Mouse (Mus musculus) megakaryocyte-erythroid progenitor cell, adult 5-6 weeks (primary cell): ENCODE results near the gene 4930595M18Rik. TPM values are rescaled to one million over a fixed set of nuclear protein-coding genes. Genes with fewer than 3 reads are reported as not detected.

Experiments
- ATAC-seq: replicated peaks from 2 replicates; pipeline ENCODE4 v1.8.0; 2016; ENCODE audit warnings: mild to moderate bottlenecking, inconsistent platforms; ENCODE audit not compliant: severe bottlenecking, poor library complexity, low FRiP score, low TSS enrichment
- total RNA-seq, 2 experiments: library from RNA; stranded (forward) in 1 of 2; stranded (reverse) in 1 of 2; fragments of 200-1000, 215-1000 nt in 1 of 2; fragments of >200 nt in 1 of 2; fragmentation: Nextera tagmentation in 1 of 2; gene quantifications; 2 replicates each; pipeline ENCODE4 v1.2.3; 2014 to 2017

4930595M18Rik gene
- total RNA-seq (2014; fragmentation: Nextera tagmentation) = not detected in 2 replicates
- not detected in 2 replicates for total RNA-seq (2017)

DNA sequence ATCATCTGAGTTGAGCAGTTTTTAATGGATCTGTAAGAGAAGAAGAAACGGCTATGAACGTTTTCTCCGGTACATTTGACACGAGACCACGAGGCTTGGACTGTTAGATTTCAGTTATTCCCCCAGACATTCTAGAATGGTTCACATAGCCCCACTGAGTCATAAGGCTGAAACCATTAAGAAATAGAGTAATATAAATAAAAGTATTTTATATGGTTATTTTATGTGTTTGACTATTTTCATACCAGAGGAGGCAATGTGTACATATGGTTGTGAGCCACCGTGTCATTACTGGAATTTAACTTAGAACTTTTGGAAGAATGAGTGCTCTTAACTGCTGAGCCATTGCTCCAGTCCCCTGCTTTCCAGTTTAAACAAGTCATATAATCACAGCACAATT lies at the start of gene 4930595M18Rik:
TSS of gene 4930595M18Rik (minus strand) at position 101 of the 400 bp plus-strand sequence.
- no peak for ATAC-seq

DNA sequence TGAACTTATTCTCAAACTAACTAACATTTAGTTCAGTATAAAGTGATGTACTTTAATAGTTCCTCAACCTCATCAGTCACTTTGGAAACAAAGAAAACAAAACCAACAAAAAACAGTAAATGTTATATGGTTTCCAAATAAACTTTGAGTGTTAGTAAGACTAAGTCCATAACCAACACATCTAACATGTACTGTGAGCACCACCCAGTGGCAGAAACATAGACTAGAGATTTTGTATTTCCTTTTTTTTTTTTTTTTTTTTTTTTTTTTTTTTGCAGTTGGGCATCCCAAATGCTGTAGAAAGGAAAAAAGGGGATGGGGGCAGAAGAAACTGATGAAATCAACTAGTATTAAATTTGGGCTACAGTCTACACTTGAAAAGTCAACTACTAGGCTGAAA lies 14.6 kb upstream of the 4930595M18Rik start:
- ATAC-seq = no peak
